Mouse (Mus musculus): ENCODE data around the gene Cd163. TPM values are rescaled to one million over a fixed set of nuclear protein-coding genes. Genes with fewer than 3 reads are reported as not detected.
"Not testable (repeated sequence)": the region's sequence is repeated elsewhere in the genome, so short reads cannot be mapped to it uniquely, and the experiment has no call there.

Gene Cd163
- polyA plus RNA-seq (2012; ENCODE audit: insufficient read depth, insufficient read length, missing spikeins) = 6.8 and 12.0 TPM in 2 replicates

DNA sequence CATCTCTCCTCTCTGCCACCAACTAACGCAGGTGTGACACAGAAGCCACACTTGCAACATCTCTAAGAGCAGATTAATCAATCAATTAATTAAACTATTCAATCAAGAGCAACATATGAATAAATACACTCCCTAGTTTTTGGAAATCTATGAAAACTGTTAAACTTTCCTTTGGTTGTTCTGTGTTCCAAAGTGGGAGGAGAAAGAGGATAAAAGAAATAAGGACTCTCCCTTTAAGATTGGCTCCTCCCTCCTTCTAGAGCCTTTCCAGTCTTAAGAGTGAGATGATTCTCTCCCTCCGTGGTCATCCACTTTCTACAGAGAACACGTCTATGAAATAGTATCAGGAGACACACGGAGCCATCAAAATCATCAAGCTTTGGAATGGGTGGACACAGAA, at the start of gene Cd163:
Cd163 (plus strand) TSS at position 301 of the 400 bp plus-strand sequence.
- no peak within 1 kb of the TSS for H3K27ac ChIP-seq (replicated peaks; ENCODE audit: low read depth, low read length)
- no peak within 1 kb of the TSS for H3K4me3 ChIP-seq (ENCODE audit: insufficient read depth, low read depth, low read length)
- H3K4me1 ChIP-seq (ENCODE audit: control insufficient read depth, insufficient read depth, insufficient read length, low read length) = no peaks in the 10 kb centered on the region

DNA sequence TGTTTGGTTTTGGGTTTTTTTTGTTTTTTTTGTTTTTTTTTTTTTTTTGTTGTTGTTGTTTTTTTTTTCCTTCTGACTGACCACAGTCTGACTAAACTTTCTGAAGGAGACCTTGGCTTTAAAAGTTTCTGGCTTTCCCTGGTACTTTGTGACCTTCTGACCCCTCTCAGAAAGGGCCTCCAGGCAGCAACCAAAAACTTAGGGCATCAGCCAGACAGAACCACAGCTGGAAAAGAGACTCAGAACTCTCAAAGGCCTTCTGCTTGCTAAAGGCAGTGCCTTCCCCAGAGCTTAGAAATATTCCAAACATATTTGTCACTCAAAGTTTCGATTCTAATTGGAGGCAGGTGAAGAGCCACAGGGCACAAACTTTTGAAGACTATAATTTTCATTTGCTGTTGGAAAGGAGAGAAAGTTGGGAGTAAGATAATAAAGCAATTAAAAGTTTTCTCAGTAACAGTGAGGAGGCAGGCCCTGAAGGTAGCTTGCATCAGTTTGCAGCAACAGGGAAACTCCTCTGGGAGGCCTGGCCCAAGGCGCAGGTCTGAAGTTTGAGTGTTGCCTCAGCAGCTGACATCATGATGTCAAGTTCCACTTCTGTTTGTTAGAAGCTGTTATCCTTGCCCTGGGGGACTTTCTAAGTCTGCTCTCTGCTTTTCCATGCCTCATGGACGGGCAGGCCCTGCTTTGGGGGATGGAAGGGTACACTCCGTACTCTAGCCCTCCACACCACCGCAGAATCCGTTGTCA, 48.6 kb upstream of the Cd163 start:
- no peak overlapping the region for H3K27ac ChIP-seq (replicated peaks; ENCODE audit: low read depth, low read length)
- no peaks in the 10 kb centered on the region for H3K4me1 ChIP-seq (ENCODE audit: control insufficient read depth, insufficient read depth, insufficient read length, low read length)
- no peak overlapping the region for H3K4me3 ChIP-seq (ENCODE audit: insufficient read depth, low read depth, low read length)

DNA sequence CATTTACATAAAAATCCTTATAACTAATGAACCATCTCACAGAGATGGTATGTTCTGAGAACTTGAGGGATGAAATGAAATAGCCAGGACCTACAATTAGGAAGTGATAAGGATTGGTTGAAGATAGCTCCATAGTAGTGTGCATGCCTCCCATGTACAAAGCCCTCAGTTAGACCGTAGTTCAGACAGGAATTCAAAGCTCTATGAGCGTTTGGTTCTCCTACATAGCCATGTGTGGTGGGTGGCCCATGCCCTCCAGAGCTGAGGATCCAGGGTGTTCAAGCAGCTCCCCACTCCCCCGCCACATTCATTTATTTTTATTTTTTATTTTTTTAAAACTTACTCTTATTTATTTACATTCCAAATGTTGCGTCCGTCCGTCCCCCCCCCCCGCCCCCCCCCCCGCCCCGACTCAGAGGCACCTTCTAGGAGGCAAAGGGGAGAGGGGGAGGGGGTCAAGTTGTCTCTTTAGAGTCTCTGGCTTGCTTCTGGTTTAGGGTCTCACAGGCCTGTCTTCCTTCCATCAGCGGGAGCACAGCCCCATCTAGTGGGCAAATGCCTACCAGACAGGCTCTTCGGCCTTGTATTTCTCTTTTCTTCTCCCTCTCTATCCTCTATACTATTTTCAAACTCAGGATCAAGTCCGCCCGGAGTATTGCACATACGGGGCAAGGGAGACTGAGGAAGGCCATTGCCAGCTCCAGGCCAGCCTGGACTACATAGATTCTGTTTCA, 44.1 kb upstream of the Cd163 start:
- Histone ChIP-seq H3K4me3 (ENCODE audit: insufficient read depth, low read depth, low read length) (no peak overlapping the region), H3K27ac (replicated peaks; ENCODE audit: low read depth, low read length) (no peak overlapping the region), H3K4me1 (ENCODE audit: control insufficient read depth, insufficient read depth, insufficient read length, low read length) (no peaks in the 10 kb centered on the region)

DNA sequence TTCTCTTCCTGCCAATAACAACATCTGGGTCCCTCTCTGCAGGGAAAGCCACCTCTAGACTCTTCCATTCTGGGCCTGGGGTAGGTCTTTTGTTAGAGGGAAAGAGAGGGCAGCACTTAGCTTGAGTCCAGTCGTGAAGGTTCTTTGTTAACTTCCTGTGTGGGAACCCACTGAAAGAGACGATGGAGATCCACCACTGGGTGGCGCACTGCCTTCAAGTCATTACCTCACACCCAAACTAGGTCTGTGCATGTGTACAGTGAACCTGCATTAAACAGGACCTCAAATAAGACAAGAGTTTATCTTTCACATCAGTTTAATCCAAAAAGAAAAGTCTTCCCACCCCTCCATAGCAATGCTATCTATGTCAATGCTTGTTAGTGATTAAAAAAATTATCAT, 41.8 kb upstream of the Cd163 start:
- no peak overlapping the region for H3K4me3 ChIP-seq (ENCODE audit: insufficient read depth, low read depth, low read length)
- no peaks in the 10 kb centered on the region for H3K4me1 ChIP-seq (ENCODE audit: control insufficient read depth, insufficient read depth, insufficient read length, low read length)
- H3K27ac ChIP-seq (replicated peaks; ENCODE audit: low read depth, low read length) = no peak overlapping the region

DNA sequence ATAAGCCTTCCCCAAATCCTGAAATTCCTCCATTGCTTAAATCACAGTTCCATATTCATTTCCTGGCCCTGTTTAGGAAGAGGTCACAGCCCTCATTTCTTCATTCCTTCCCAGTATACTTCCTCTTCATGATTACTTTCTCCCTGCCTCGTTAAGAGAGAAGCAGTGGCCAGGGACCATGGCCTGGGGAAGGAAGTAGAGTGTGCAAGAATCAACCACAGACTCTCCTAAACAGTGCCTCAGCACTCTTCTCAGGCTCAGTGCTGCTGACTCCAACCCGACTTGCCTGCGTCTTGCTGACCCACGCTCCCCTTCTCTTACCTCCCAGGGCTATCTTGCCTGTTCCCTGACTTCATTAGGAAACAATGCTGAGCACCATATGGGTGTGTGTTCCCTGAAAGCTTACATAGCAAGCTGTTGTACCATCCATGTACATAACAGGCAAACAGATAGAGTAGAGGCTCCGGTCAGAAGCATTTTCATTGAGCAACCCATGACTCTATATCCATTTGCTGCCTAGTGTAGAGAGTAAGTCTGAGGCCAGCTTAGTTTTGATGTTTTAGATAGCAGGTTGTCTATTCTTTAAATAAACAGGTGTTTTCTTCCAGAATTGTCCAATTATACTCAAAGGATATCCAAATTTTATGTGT, 31.1 kb upstream of the Cd163 start:
- Histone ChIP-seq H3K27ac (replicated peaks; ENCODE audit: low read depth, low read length) (no peak overlapping the region), H3K4me3 (ENCODE audit: insufficient read depth, low read depth, low read length) (no peak overlapping the region), H3K4me1 (ENCODE audit: control insufficient read depth, insufficient read depth, insufficient read length, low read length) (no peaks in the 10 kb centered on the region)

DNA sequence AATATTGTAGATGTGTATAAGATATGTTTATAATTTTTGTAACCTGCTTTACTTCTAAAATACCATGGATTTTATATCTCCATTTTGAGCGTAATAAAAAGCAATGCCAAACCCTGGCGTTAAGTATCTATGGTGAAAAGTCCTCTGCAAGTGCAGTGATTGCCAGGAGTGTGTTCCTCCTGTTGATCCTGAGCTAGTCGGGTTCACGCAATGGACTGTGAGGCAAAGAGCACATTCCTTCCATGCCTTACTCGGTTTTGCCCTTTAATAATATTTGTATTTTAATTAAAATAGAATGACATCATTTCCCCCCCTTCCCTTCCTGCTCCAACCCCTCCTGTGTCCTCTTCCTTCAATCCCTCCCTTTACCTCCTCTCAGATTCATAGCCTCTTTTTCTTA, 26.8 kb upstream of the Cd163 start:
- H3K27ac ChIP-seq (replicated peaks; ENCODE audit: low read depth, low read length) = no peak overlapping the region

DNA sequence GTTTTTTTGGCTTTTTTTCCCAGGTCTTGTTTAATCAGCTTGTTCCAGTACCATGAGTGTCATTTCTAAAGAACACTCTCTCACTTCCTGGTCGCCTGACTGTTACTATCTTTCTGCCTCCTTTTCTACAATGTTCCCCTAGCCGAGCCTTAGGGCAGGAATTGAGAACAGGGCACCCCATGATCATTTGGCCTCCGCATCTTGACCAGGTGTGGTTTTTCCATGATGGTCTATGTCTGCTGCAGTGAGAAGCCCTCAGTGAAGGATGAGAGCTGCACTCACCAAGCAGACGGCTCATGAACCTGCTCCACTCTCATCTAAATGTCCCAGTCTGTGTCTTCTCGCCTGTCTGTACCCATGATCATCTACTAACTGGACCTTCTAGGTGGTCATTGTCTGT, 26.2 kb upstream of the Cd163 start:
- Histone ChIP-seq H3K4me1 (ENCODE audit: control insufficient read depth, insufficient read depth, insufficient read length, low read length) (no peaks in the 10 kb centered on the region), H3K27ac (replicated peaks; ENCODE audit: low read depth, low read length) (peak overlapping the region; percentile 46), H3K4me3 (ENCODE audit: insufficient read depth, low read depth, low read length) (no peak overlapping the region)

More for the DNA sequence above, 26.8 kb upstream of the Cd163 start:
- Histone ChIP-seq H3K4me1 (ENCODE audit: control insufficient read depth, insufficient read depth, insufficient read length, low read length) (no peaks in the 10 kb centered on the region), H3K4me3 (ENCODE audit: insufficient read depth, low read depth, low read length) (no peak overlapping the region)

DNA sequence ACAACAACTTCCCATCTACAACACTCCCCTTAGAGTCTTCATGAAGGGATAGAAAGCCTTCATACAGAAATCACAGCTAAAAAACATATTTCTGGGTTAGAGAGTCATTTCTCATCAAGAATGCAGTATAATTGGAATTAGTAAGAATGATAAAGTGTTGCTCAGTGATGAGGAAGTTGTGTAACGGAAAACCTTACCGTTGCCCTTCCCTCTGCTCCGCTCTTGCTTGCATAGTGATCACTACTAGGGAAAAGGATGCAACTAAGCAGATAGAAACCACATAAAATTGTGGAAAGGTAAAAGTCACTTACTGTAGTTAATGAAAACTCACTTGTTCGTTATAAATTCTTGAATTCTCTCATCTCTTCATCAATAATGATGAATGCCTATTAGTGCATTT, 21.7 kb upstream of the Cd163 start:
- Histone ChIP-seq H3K4me3 (ENCODE audit: insufficient read depth, low read depth, low read length) (no peak overlapping the region), H3K4me1 (ENCODE audit: control insufficient read depth, insufficient read depth, insufficient read length, low read length) (no peaks in the 10 kb centered on the region), H3K27ac (replicated peaks; ENCODE audit: low read depth, low read length) (no peak overlapping the region)

DNA sequence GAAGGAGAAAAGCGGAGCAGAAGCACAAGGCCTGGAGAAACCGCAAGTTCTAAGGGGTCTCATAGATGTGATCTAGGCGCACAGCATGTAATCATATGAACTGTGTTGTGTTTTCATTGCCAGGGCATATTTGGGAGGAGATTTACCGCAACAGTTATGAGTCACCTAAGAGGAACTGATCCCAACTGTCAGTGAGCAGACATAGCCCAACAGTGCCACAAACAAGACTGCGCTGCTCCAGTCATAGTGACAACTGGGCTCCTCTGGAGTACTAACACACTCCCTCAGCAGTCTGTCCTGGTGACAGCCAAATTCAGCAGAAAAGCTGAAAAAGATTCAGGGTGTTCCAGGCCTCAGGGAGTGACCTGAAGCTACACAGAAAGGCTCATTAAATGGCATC, 7.1 kb upstream of the Cd163 start:
- not testable (repeated sequence) for H3K27ac ChIP-seq (replicated peaks; ENCODE audit: low read depth, low read length); H3K4me1 ChIP-seq (ENCODE audit: control insufficient read depth, insufficient read depth, insufficient read length, low read length); H3K4me3 ChIP-seq (ENCODE audit: insufficient read depth, low read depth, low read length)

DNA sequence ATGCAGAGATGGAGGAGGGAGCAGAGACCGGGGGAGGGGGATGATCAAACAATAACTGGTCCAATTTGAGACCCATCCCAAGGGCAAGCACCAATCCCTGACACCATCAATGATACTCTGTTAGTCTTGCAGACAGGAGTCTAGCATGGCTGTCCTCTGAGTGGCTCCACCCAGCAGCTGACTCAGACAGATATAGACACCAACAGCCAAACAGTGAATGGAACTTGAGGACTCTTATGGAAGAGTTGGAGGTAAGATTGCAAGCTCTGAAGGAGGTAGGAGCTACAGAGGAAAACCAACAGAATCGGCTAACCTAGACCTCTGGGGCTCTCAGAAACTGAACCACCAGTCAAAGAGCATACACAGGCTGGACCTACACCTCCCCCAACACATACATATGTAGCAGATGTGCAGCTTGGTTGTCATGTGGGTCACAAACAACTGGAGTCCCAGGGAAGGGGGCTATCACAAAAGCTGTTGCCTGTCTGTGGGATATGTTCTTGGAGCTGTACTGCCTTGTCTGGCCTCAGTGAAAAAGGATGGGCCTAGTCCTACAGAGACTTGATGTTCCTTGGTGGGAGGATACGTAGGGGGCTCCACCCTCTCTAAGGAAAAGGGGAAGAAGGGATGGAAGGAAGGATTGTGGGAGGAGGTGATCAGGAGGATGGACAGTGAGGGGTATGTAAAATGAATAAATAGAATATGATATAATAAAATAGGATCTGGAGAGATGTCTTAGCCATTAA, 2.8 kb upstream of the Cd163 start:
- H3K4me3 ChIP-seq (ENCODE audit: insufficient read depth, low read depth, low read length) = no peak overlapping the region
- H3K27ac ChIP-seq (replicated peaks; ENCODE audit: low read depth, low read length) = no peak overlapping the region
- no peaks in the 10 kb centered on the region for H3K4me1 ChIP-seq (ENCODE audit: control insufficient read depth, insufficient read depth, insufficient read length, low read length)

DNA sequence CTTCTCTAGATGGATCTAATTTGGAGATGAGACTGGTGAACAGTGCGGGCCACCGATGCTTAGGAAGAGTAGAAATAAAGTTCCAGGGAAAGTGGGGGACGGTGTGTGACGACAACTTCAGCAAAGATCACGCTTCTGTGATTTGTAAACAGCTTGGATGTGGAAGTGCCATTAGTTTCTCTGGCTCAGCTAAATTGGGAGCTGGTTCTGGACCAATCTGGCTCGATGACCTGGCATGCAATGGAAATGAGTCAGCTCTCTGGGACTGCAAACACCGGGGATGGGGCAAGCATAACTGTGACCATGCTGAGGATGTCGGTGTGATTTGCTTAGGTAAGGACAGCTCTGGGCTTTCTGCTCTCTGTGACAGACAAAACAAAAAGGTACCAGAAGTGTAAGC, 4.5 kb downstream of the Cd163 start:
- no peak overlapping the region for H3K27ac ChIP-seq (replicated peaks; ENCODE audit: low read depth, low read length)
- H3K4me1 ChIP-seq (ENCODE audit: control insufficient read depth, insufficient read depth, insufficient read length, low read length) = no peaks in the 10 kb centered on the region
- no peak overlapping the region for H3K4me3 ChIP-seq (ENCODE audit: insufficient read depth, low read depth, low read length)

DNA sequence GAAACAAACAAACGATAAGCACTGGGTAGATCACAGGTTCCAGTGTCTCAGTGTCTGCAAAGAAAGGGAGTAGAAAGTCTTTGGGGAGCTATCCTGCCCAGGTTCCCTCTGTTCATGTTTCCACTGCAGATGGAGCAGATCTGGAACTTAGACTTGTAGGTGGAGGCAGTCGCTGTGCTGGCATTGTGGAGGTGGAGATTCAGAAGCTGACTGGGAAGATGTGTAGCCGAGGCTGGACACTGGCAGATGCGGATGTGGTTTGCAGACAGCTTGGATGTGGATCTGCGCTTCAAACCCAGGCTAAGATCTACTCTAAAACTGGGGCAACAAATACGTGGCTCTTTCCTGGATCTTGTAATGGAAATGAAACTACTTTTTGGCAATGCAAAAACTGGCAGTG, 7.8 kb downstream of the Cd163 start:
- Histone ChIP-seq H3K27ac (replicated peaks; ENCODE audit: low read depth, low read length) (no peak overlapping the region), H3K4me3 (ENCODE audit: insufficient read depth, low read depth, low read length) (no peak overlapping the region), H3K4me1 (ENCODE audit: control insufficient read depth, insufficient read depth, insufficient read length, low read length) (no peaks in the 10 kb centered on the region)

DNA sequence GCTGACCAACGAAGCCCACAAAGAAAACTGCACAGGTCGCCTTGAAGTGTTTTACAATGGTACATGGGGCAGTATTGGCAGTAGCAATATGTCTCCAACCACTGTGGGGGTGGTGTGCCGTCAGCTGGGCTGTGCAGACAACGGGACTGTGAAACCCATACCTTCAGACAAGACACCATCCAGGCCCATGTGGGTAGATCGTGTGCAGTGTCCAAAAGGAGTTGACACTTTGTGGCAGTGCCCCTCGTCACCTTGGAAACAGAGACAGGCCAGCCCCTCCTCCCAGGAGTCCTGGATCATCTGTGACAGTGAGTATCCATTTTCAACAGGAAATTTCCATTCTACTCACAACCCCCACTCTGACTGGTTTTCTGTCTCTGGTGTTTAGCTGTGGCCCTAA, 15.9 kb downstream of the Cd163 start:
- Histone ChIP-seq H3K4me1 (ENCODE audit: control insufficient read depth, insufficient read depth, insufficient read length, low read length) (no peaks in the 10 kb centered on the region), H3K27ac (replicated peaks; ENCODE audit: low read depth, low read length) (no peak overlapping the region; the same call in 1 of the 2 replicates), H3K4me3 (ENCODE audit: insufficient read depth, low read depth, low read length) (peak overlapping the region; percentile 19; the same call in 1 of the 2 replicates)

DNA sequence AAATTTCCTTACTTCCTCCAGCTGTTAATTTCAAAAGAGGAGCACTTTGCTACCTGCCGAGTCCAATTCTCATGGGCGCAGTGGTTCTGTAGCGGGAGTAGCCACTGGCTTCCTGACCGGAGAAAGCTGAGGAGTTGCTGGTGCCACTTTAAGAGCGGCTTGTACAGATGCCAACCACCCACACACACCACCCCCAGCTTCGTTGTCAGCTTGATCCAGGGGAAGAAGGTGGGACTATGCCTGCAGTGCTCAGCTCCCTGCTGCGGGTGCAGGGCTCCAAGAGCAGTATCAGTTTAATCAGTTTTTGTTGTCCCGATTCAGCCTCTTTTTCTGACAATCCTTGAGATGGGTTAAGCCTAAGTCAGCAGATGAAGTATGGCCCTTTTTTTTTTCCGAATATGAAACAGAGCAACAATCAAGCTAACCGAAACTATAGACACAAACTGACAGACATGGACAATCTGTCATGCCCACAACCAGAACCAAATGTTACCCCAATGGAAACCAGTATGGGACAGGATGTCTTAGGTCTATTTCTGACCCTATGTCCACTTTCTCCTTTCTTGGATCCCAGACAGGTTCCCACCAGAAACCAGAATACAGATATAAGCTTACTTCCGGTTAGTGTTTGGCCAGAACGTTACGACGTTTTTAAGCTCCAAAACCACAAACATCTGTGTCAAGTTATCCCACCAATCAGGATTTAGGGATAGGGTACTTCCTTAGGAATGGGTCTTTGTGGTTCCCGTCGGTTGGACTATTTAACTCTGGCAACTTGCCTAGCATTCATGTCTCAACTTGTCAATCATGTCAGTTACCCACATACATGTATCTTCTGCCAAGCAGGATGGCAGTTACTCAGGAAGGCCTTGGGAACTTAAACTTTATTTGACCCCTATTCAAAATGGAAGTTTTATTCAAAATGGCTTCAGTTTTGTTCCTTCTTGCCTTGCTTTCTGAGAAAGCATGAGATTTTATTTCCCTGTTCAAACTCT, 17.3 kb downstream of the Cd163 start:
- no peaks in the 10 kb centered on the region for H3K4me1 ChIP-seq (ENCODE audit: control insufficient read depth, insufficient read depth, insufficient read length, low read length)
- H3K27ac ChIP-seq (replicated peaks; ENCODE audit: low read depth, low read length) = peak overlapping the region; percentile 40
- H3K4me3 ChIP-seq (ENCODE audit: insufficient read depth, low read depth, low read length) = peak overlapping the region; percentile 55

Measured in brown adipose tissue, adult 24 weeks (tissue).